Mouse (Mus musculus) neural tube, embryonic 11.5 days (tissue): ENCODE measurements around the gene Smco2. TPM values are rescaled to one million over a fixed set of nuclear protein-coding genes. Genes with fewer than 3 reads are reported as not detected.

ENCODE experiments used
- ATAC-seq: fragments of 200-750 bp; cut with Nextera tagmentation; 2 replicates; pipeline ENCODE4 v1.8.0; 2017; ENCODE audit warnings: moderate number of reproducible peaks, mild to moderate bottlenecking, moderate TSS enrichment, moderate library complexity; ENCODE audit not compliant: insufficient read depth, low FRiP score, low TSS enrichment
- DNase-seq: peaks from one replicate; pipeline ENCODE4 v3.0.0-alpha.2; 2015; ENCODE audit warnings: low spot score
- H3K27ac ChIP-seq: fragments of 300-500 bp; sonication (generic); 2 replicates; pipeline ENCODE4 v1.5.1; 2014; ENCODE audit warnings: low read depth, mild to moderate bottlenecking, low read length
- H3K27me3 ChIP-seq: fragments of 300-500 bp; sonication (generic); 2 replicates; pipeline ENCODE4 v1.6.1; 2014; ENCODE audit warnings: mild to moderate bottlenecking, low read length, mixed read lengths; ENCODE audit not compliant: control insufficient read depth, insufficient read depth
- H3K36me3 ChIP-seq: fragments of 300-500 bp; sonication (generic); 2 replicates; pipeline ENCODE4 v1.6.1; 2014; ENCODE audit warnings: mild to moderate bottlenecking, low read length, moderate library complexity, mixed read lengths; ENCODE audit not compliant: control insufficient read depth, insufficient read depth
- H3K4me1 ChIP-seq: fragments of 300-500 bp; sonication (generic); 2 replicates; pipeline ENCODE4 v1.6.1; 2014; ENCODE audit warnings: low read length, mixed read lengths; ENCODE audit not compliant: control insufficient read depth, insufficient read depth
- H3K4me2 ChIP-seq: fragments of 300-500 bp; sonication (generic); 2 replicates; pipeline ENCODE4 v1.6.1; 2014; ENCODE audit warnings: low read depth, mild to moderate bottlenecking, moderate library complexity
- H3K4me3 ChIP-seq: fragments of 300-500 bp; sonication (generic); 2 replicates; pipeline ENCODE4 v1.5.1; 2014; ENCODE audit warnings: low read depth, low read length
- H3K9ac ChIP-seq: fragments of 300-500 bp; sonication (generic); 2 replicates; pipeline ENCODE4 v1.6.1; 2014; ENCODE audit warnings: mild to moderate bottlenecking, low read length
- H3K9me3 ChIP-seq: fragments of 300-500 bp; sonication (generic); 2 replicates; pipeline ENCODE4 v1.6.1; 2016; ENCODE audit warnings: low read length; ENCODE audit not compliant: control insufficient read depth
- WGBS: fragments of 180-500 bp; shearing (Covaris S2); extraction: QIAGEN DNeasy Blood & Tissue Kit; methylation state at CpG from one replicate; pipeline ENCODE4 v1.1.7; 2014; 5-methylcytosine and 5-hydroxymethylcytosine counted together
- polyA plus RNA-seq: library from polyadenylated mRNA; unstranded; fragments of >200 nt; fragmentation: Nextera tagmentation; extraction: Ambion mirVana; gene quantifications from 2 replicates; pipeline ENCODE4 v1.2.1, GENCODE M21; 2014

Smco2 gene
- polyA plus RNA-seq = not detected in 2 replicates

DNA sequence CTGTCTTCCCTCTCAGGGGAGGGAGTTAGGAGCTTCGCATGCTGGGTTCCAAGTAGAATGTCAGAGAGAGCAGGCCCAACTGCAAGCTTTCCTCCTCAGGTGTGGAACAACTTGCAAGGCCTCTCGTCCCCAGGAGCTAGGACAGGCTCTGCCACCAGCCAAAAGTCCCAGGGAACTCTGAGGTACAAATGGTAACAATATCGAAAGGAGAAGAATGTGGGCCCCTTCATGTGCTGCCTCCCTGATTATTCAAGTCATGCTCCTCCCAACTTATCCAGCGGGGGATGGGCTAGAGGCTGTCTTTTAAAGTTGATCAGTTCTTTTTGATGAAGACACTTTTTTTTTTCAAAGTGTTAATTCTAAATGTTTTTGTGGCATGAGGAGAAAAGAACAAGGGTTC, at the start of gene Smco2:
TSS of gene Smco2 (plus strand) at position 55 of the 400 bp plus-strand sequence.
- ATAC-seq (no peak), DNase-seq (no peak)
- WGBS = 72% methylated on average over 4 of the region's 4 CpGs

DNA sequence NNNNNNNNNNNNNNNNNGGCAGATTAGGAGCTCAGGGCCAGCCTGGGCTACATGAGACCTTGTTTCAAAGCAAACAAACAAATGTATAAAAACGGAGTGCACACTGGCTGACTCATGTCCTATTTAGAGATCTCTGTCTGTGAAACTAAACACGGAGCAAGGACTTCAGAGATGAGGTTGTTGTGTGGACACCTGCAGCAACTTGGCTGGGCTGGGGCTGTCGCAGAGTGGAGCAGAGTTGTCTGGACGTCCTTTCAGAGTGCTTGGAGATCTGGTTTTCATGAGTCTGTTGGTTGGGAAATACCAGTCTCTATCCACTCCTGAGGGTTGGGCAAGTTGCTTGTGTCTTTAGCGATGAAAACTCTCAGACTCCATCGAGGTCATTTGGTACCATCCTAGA, 39.9 kb upstream of the Smco2 start:
- H3K4me2 ChIP-seq = no peak overlapping the region
- WGBS = 92% methylated on average over 6 of the region's 6 CpGs
- DNase-seq = no peak
- no peak overlapping the region for H3K4me3 ChIP-seq
- H3K36me3 ChIP-seq = no peaks in the 10 kb centered on the region
- H3K9me3 ChIP-seq = no peaks in the 10 kb centered on the region
- H3K27ac ChIP-seq = no peak overlapping the region
- H3K9ac ChIP-seq = no peak overlapping the region
- no peaks in the 10 kb centered on the region for H3K27me3 ChIP-seq
- no peak for ATAC-seq
- H3K4me1 ChIP-seq = no peaks in the 10 kb centered on the region

More for the DNA sequence above, at the start of gene Smco2:
- no peak within 1 kb of the TSS for H3K4me3 ChIP-seq
- H3K4me1 ChIP-seq = no peaks in the 10 kb centered on the region
- H3K9me3 ChIP-seq = no peaks in the 10 kb centered on the region
- H3K9ac ChIP-seq = no peak within 1 kb of the TSS
- H3K4me2 ChIP-seq = no peak within 1 kb of the TSS
- H3K27me3 ChIP-seq = no peaks in the 10 kb centered on the region
- H3K27ac ChIP-seq = no peak within 1 kb of the TSS
- H3K36me3 ChIP-seq = no peaks in the 10 kb centered on the region

GRCm38 (mm10) chr6:146813007-146813406, 36.9 kb upstream of the Smco2 start:
- H3K9me3 ChIP-seq = no peaks in the 10 kb centered on the region
- no peaks in the 10 kb centered on the region for H3K4me1 ChIP-seq
- H3K4me3 ChIP-seq = no peak overlapping the region
- no peak overlapping the region for H3K27ac ChIP-seq
- no peak for DNase-seq
- no peak for ATAC-seq
- 90% methylated on average over 5 of the region's 5 CpGs for WGBS
- no peaks in the 10 kb centered on the region for H3K27me3 ChIP-seq
- no peaks in the 10 kb centered on the region for H3K36me3 ChIP-seq
- H3K4me2 ChIP-seq = no peak overlapping the region
- H3K9ac ChIP-seq = no peak overlapping the region

- WGBS = 89% methylated on average over 29 of the region's 29 CpGs
- Histone ChIP-seq H3K27ac (no peak overlapping the region), H3K9me3 (no peaks in the 10 kb centered on the region), H3K9ac (no peak overlapping the region), H3K4me3 (no peak overlapping the region), H3K27me3 (no peaks in the 10 kb centered on the region), H3K36me3 (no peaks in the 10 kb centered on the region), H3K4me1 (no peaks in the 10 kb centered on the region), H3K4me2 (no peak overlapping the region)
- no peak for ATAC-seq
- DNase-seq = no peak
These were observed 29.5 kb upstream of the Smco2 start for GRCm38 (mm10) chr6:146820177-146820965.

DNA sequence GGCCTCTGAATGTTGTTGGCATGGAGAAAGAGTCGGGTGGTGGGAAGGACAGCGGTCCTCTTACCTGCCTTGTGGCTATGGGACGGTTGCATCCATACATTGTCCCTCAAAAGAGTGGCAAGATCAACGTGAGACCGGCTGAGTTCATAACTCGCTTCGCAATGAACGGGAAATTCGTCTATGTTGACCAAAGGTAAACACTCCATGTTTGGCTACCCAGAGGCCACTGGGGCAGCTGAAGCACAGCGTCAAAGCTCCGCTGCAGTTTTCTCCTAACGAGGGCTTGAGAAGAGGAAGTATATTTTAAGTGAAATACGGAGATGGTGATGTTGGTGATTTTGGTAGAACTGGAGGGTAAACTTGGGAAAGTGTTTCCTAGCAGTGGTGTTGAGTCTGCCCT, 27.9 kb upstream of the Smco2 start:
- H3K9me3 ChIP-seq = no peaks in the 10 kb centered on the region
- H3K4me2 ChIP-seq = no peak overlapping the region
- WGBS = 92% methylated on average over 13 of the region's 13 CpGs
- H3K36me3 ChIP-seq = no peaks in the 10 kb centered on the region
- no peaks in the 10 kb centered on the region for H3K4me1 ChIP-seq
- H3K27me3 ChIP-seq = no peaks in the 10 kb centered on the region
- DNase-seq = no peak
- no peak for ATAC-seq
- H3K9ac ChIP-seq = no peak overlapping the region
- H3K27ac ChIP-seq = no peak overlapping the region
- H3K4me3 ChIP-seq = no peak overlapping the region

DNA sequence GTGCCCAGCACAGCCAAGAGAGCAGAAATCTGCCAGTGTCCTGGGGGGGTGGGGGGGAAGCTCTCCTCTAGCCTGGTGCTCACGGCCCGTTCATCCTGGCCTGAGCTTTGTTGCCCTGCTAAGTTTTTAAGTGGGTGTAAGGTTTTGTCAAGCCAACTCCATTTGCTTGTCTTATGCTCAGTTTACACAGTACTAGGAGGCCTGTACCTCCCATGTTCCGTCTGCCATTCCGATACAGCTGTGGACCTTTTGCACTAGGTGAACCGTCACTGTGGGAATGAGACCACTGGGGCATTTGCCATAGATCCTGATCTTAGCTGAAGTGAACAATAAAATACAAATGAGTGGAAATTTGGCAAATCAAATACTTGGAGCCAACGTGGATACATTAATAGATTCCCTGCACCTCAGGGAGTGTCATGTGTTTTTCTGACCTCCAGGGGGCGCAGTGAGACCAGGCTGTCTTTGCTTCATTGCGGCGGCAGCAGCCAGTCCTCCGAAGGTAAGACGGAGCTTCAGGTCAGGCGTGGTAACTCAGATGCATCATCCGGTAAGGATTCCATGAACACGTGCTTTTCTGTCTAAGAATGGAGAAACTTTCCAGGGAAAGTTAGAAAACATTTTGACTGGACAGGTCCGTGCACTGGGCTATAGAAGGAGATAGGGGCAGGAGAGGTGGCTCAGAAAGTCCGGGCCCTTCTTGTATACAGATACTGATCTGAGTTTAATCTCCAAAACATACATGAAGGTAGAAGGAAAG, 25.0 kb upstream of the Smco2 start:
- H3K4me3 ChIP-seq = no peak overlapping the region
- H3K27me3 ChIP-seq = no peaks in the 10 kb centered on the region
- no peaks in the 10 kb centered on the region for H3K9me3 ChIP-seq
- DNase-seq (peak; percentile 60), ATAC-seq (peak; percentile 56; the same call in 1 of the 2 replicates)
- H3K36me3 ChIP-seq = no peaks in the 10 kb centered on the region
- H3K4me1 ChIP-seq = no peaks in the 10 kb centered on the region
- H3K4me2 ChIP-seq = no peak overlapping the region
- no peak overlapping the region for H3K27ac ChIP-seq
- no peak overlapping the region for H3K9ac ChIP-seq
- 42% methylated on average over 16 of the region's 16 CpGs for WGBS

GRCm38 (mm10) chr6:146825487-146825773, 24.5 kb upstream of the Smco2 start:
- no peaks in the 10 kb centered on the region for H3K36me3 ChIP-seq
- peak; percentile 54; the same call in 1 of the 2 replicates for ATAC-seq
- 89% methylated on average over 1 of the region's 1 CpGs for WGBS

GRCm38 (mm10) chr6:146831320-146831719, 18.6 kb upstream of the Smco2 start:
- no peaks in the 10 kb centered on the region for H3K36me3 ChIP-seq
- H3K9me3 ChIP-seq = no peaks in the 10 kb centered on the region
- no peak overlapping the region for H3K27ac ChIP-seq
- no peak overlapping the region for H3K4me3 ChIP-seq
- ATAC-seq (no peak), DNase-seq (no peak)
- no peaks in the 10 kb centered on the region for H3K4me1 ChIP-seq
- no peak overlapping the region for H3K9ac ChIP-seq
- no peaks in the 10 kb centered on the region for H3K27me3 ChIP-seq
- H3K4me2 ChIP-seq = no peak overlapping the region
- 82% methylated on average over 12 of the region's 12 CpGs for WGBS

More at GRCm38 (mm10) chr6:146825487-146825773, 24.5 kb upstream of the Smco2 start:
- Histone ChIP-seq H3K9ac (no peak overlapping the region), H3K9me3 (no peaks in the 10 kb centered on the region), H3K4me2 (no peak overlapping the region), H3K27ac (no peak overlapping the region), H3K27me3 (no peaks in the 10 kb centered on the region), H3K4me3 (no peak overlapping the region), H3K4me1 (no peaks in the 10 kb centered on the region)
- no peak for DNase-seq
